Mouse (Mus musculus) liver, adult 2 months (tissue): Measurements from ENCODE around the gene Hist1h2ag. TPM values are rescaled to one million over a fixed set of nuclear protein-coding genes. Genes with fewer than 3 reads are reported as not detected.

ENCODE experiments used
- DNase-seq: peaks from one replicate; pipeline ENCODE4 v3.0.0-alpha.2; 2011; ENCODE audit warnings: low read depth, low spot score; ENCODE audit errors: extremely low read depth
- H3K27ac ChIP-seq: fragments of 200-500 bp; replicated peaks from 2 replicates; pipeline ENCODE4 v1.5.1; 2012; ENCODE audit warnings: low read depth, mild to moderate bottlenecking, control low read depth, inconsistent platforms, low read length; ENCODE audit not compliant: insufficient read depth
- H3K27me3 ChIP-seq: fragments of 200-500 bp; 2 replicates; pipeline ENCODE4 v1.6.1; 2012; ENCODE audit warnings: mild to moderate bottlenecking, moderate library complexity, low read length, inconsistent platforms; ENCODE audit not compliant: control insufficient read depth, insufficient read depth
- H3K36me3 ChIP-seq: fragments of 200-500 bp; 2 replicates; pipeline ENCODE4 v1.6.1; 2012; ENCODE audit warnings: low read length, inconsistent platforms; ENCODE audit not compliant: control insufficient read depth, insufficient read depth
- H3K4me1 ChIP-seq: fragments of 200-500 bp; 2 replicates; pipeline ENCODE4 v1.6.1; 2011; ENCODE audit warnings: low read length; ENCODE audit not compliant: control insufficient read depth, insufficient read depth
- H3K4me3 ChIP-seq: fragments of 200-500 bp; 2 replicates; pipeline ENCODE4 v1.5.1; 2011; ENCODE audit warnings: low read depth, mild to moderate bottlenecking, control low read depth, low read length, moderate library complexity; ENCODE audit not compliant: insufficient read depth
- H3K79me2 ChIP-seq: fragments of 200-500 bp; 2 replicates; pipeline ENCODE4 v1.6.1; 2012; ENCODE audit warnings: inconsistent platforms, mild to moderate bottlenecking, low read length, moderate library complexity; ENCODE audit not compliant: control insufficient read depth, insufficient read depth
- H3K9ac ChIP-seq: fragments of 200-500 bp; 2 replicates; pipeline ENCODE4 v1.6.1; 2012; ENCODE audit warnings: low read depth, mild to moderate bottlenecking, control low read depth, inconsistent platforms, low read length
- CTCF ChIP-seq: fragments of 200-500 bp; IDR thresholded peaks from 2 replicates; pipeline ENCODE4 v1.5.1; 2011; ENCODE audit warnings: low read depth, low read length, control low read depth
- POLR2A ChIP-seq: fragments of 200-500 bp; IDR thresholded peaks from 2 replicates; pipeline ENCODE4 v1.6.1; 2011; ENCODE audit warnings: low read length, control low read depth; ENCODE audit not compliant: insufficient read depth; ENCODE audit errors: extremely low read depth
- WGBS: fragments of 180-500 bp; shearing (Covaris S2); methylation state at CpG from one replicate; pipeline ENCODE4 v1.1.7; 2018; 5-methylcytosine and 5-hydroxymethylcytosine counted together
- polyA plus RNA-seq: library from polyadenylated mRNA; depleted of rRNA; stranded (reverse); fragments of >200 nt; gene quantifications from 2 replicates; pipeline ENCODE4 v1.2.3, GENCODE M21; 2012
- total RNA-seq: library from RNA; depleted of rRNA; stranded (reverse); fragments of >200 nt; gene quantifications from 2 replicates; pipeline ENCODE4 v1.2.3, GENCODE M21; 2014

Gene Hist1h2ag
- total and polyA plus RNA-seq, 2 experiments = 0.55 to 11.1 TPM

GRCm38 (mm10) chr13:22007121-22007510, 35.6 kb downstream of the Hist1h2ag start:
- 17% methylated on average over 18 of the region's 18 CpGs for WGBS

GRCm38 (mm10) chr13:22006334-22007120, 36.2 kb downstream of the Hist1h2ag start:
- no peaks in the 10 kb centered on the region for H3K79me2 ChIP-seq
- peak; percentile 44 for DNase-seq
- H3K27me3 ChIP-seq = peaks cover 24% of the 10 kb centered on the region
- peak overlapping the region; percentile 51 for H3K4me3 ChIP-seq
- TF ChIP-seq POLR2A = no peak
- no peak for TF ChIP-seq CTCF
- no peak overlapping the region for H3K9ac ChIP-seq
- H3K36me3 ChIP-seq = no peaks in the 10 kb centered on the region
- no peak overlapping the region for H3K27ac ChIP-seq
- 2% methylated on average over 38 of the region's 38 CpGs for WGBS
- H3K4me1 ChIP-seq = peaks cover 5% of the 10 kb centered on the region

More at GRCm38 (mm10) chr13:22007121-22007510, 35.6 kb downstream of the Hist1h2ag start:
- Histone ChIP-seq H3K79me2 (no peaks in the 10 kb centered on the region), H3K4me3 (peak overlapping the region; percentile 13; the same call in 1 of the 2 replicates), H3K36me3 (no peaks in the 10 kb centered on the region), H3K27ac (no peak overlapping the region), H3K27me3 (peaks cover 24% of the 10 kb centered on the region), H3K9ac (no peak overlapping the region), H3K4me1 (peaks cover 5% of the 10 kb centered on the region)
- TF ChIP-seq POLR2A = no peak
- TF ChIP-seq CTCF = no peak
- no peak for DNase-seq

GRCm38 (mm10) chr13:22005605-22006333, 37.0 kb downstream of the Hist1h2ag start:
- 0 out of 2 replicates have a peak overlapping the region, but pooled peaks have one; percentile 15 for H3K9ac ChIP-seq
- no peaks in the 10 kb centered on the region for H3K79me2 ChIP-seq
- 1% methylated on average over 45 of the region's 45 CpGs for WGBS
- H3K27ac ChIP-seq = no peak overlapping the region
- peak overlapping the region; percentile 51 for H3K4me3 ChIP-seq
- H3K4me1 ChIP-seq = peaks cover 5% of the 10 kb centered on the region
- H3K27me3 ChIP-seq = peaks cover 25% of the 10 kb centered on the region
- DNase-seq = no peak
- no peaks in the 10 kb centered on the region for H3K36me3 ChIP-seq
- TF ChIP-seq CTCF = no peak
- no peak for TF ChIP-seq POLR2A

DNA sequence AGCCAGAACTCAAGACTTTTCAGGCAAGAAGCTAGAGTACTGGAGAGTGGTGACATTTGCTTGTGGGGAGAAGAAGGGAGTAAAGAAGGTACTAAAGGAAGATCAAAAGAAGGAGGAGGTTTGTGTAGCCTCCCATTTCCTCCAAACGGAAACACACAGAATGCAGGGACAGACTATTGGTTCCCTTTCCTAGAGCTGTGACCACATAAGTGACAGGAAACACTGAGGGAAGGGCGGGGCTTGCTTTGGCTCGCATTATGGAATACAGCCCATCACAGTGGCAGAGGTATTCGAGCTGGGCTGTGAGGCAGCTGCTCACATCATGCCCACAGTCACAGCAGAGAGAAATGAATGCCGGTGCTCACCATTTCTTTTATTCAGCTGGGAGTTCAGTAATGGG, 40.9 kb downstream of the Hist1h2ag start:
- H3K27ac ChIP-seq = no peak overlapping the region
- H3K27me3 ChIP-seq = peaks cover 24% of the 10 kb centered on the region

DNA sequence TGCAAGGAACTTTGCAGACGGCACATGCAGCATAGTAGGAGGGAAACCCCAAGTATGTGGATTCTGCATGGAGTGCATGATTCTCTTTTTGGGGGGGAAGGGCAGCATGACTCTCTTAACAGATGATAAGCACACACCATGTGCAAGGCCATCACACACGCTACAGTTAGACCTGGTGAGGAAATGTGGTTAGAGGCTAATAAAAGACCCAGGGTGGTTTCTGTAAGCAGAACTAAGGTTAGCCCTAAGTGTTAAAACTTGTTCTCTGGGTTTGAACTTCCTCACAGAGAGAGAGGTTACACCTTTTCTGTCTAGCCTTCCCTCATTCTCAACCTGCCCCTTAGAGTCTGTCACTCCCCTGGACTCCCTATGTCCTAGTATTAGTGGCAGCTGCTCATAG, 41.4 kb downstream of the Hist1h2ag start:
- no peak overlapping the region for H3K4me3 ChIP-seq
- DNase-seq = no peak
- WGBS = 73% methylated on average over 2 of the region's 2 CpGs

More for the DNA sequence above, 40.9 kb downstream of the Hist1h2ag start:
- DNase-seq = no peak
- TF ChIP-seq POLR2A (no peak), CTCF (no peak)
- Histone ChIP-seq H3K36me3 (no peaks in the 10 kb centered on the region), H3K79me2 (no peaks in the 10 kb centered on the region), H3K4me3 (no peak overlapping the region), H3K4me1 (peaks cover 5% of the 10 kb centered on the region), H3K9ac (no peak overlapping the region)
- 46% methylated on average over 5 of the region's 5 CpGs for WGBS

More for the DNA sequence above, 41.4 kb downstream of the Hist1h2ag start:
- TF ChIP-seq CTCF = no peak
- no peak for TF ChIP-seq POLR2A
- Histone ChIP-seq H3K27ac (no peak overlapping the region), H3K9ac (no peak overlapping the region), H3K36me3 (no peaks in the 10 kb centered on the region), H3K4me1 (peaks cover 3% of the 10 kb centered on the region; the same call in 1 of the 2 replicates), H3K79me2 (no peaks in the 10 kb centered on the region), H3K27me3 (peaks cover 24% of the 10 kb centered on the region)
